Mouse (Mus musculus) lung, adult 2 months (tissue): ENCODE measurements around the gene Cct3. TPM values are rescaled to one million over a fixed set of nuclear protein-coding genes. Genes with fewer than 3 reads are reported as not detected.

Experiments
- DNase-seq: peaks from one replicate; pipeline ENCODE4 v3.0.0; 2022
- H3K4me1 ChIP-seq: fragments of 200-500 bp; 2 replicates; pipeline ENCODE4 v1.6.1; 2011; ENCODE audit warnings: low read length; ENCODE audit not compliant: control insufficient read depth, insufficient read depth
- H3K4me3 ChIP-seq: fragments of 200-500 bp; replicated peaks from 2 replicates; pipeline ENCODE3; 2011; ENCODE audit warnings: low read depth, mild to moderate bottlenecking, control low read depth, low read length; ENCODE audit errors: extremely low read depth
- CTCF ChIP-seq: fragments of 200-500 bp; IDR thresholded peaks from 2 replicates; pipeline ENCODE4 v1.5.1; 2011; ENCODE audit warnings: mild to moderate bottlenecking, low read length, control low read depth; ENCODE audit not compliant: insufficient read depth
- POLR2A ChIP-seq: fragments of 200-500 bp; IDR thresholded peaks from 2 replicates; pipeline ENCODE4 v1.6.1; 2011; ENCODE audit warnings: low read depth, mild to moderate bottlenecking, control low read depth, low read length, borderline replicate concordance; ENCODE audit errors: extremely low read depth
- WGBS: fragments of 180-500 bp; shearing (Covaris S2); methylation state at CpG from one replicate; pipeline ENCODE4 v1.1.7; 2018; 5-methylcytosine and 5-hydroxymethylcytosine counted together
- polyA plus RNA-seq: library from polyadenylated mRNA; depleted of rRNA; stranded (reverse); fragments of >200 nt; gene quantifications from 2 replicates; pipeline ENCODE4 v1.2.3, GENCODE M21; 2012

The Cct3 gene
- polyA plus RNA-seq, 1 experiment = 77.6 TPM

- DNase-seq = no peak
- WGBS = 31% methylated on average over 3 of the region's 3 CpGs
- TF ChIP-seq POLR2A = no peak
- TF ChIP-seq CTCF = no peak
- Histone ChIP-seq H3K4me3 (no peak overlapping the region), H3K4me1 (peaks cover 7% of the 10 kb centered on the region)
These were observed 38.1 kb downstream of the Cct3 start for GRCm38 (mm10) chr3:88334902-88335435.

DNA sequence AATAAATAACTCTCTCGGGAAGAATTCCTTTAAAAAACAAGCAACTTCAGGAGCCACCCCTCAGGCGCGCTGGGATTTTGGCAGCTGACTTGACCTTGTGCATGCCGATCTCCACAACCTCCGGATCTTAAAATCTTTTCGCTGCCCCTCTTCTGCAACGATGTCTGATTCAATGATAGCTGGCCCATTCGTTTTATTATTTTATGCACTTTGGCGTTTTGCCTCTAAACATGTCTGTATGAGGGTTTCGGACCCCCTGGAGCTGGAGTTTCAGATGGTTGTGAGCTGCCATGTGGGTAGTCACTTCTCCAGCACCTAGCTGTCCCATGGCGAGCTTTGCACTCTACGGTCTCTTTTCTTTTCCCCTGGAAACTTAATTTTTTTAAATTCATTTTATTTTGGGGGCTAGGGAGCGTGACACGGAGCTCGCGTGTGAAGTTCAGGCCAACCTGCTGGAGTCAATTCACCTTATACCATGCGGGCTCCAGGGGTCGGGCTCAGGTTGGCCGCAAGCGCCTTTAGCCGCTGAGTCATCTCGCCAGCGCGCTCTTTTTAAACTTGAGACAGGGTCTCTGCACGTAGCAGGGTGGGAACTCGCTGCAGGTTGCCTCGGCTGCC, 38.6 kb downstream of the Cct3 start:
- TF ChIP-seq POLR2A (no peak), CTCF (no peak)
- Histone ChIP-seq H3K4me3 (peak overlapping the region; percentile 99), H3K4me1 (peaks cover 7% of the 10 kb centered on the region)
- no peak for DNase-seq
- under 1% methylated on average over 27 of the region's 27 CpGs for WGBS

DNA sequence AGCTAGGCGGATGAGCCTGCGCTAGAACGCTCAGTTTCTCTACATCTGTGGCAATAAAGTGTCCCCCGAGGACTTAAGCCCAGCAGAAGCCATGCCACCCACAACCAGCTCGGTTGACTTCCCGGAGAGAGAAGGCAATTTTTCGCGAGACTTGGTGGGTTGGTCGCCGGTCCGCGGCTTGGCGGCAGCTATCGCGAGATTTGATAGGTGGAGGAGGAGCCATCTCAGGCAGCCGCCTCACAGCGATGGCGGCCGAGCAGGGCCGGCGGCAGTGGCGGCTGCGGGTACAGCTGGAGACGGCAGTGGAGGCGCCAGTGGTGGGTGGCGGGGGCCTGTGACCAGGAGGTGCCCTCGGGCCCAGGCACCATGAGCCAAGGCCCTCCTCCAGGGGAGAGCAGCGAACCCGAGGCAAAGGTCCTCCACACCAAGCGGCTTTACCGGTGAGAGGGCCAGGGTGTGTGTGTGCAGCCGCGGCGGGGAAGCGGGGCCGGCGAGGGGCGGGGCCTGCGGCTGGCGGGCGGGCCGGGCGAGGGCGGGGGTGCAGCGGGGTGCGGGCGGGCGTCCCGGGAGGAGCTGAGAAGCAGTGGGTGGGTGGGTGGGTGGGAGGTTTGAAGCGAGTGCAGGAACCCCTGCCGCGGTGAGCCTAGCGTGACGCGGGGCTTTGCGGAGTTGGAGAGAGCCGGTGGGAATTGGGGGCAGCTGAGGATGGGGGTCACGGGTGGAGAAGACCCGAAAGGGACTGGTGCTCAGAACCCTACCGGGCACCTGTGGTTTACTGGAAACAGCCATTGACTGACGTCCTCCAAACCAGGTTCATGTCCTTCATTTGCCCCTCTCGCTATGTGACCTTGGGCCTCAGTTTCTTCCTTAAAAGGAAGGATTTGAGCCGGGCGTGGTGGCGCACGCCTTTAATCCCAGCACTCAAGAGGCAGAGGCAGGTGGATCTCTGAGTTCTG, 39.4 kb downstream of the Cct3 start, which contains the start of the genes Tmem79 and Smg5:
Gene Tmem79 (minus strand): TSS at position 91 of the 956 bp plus-strand sequence.
Gene Smg5 (plus strand): TSS at position 203 of the 956 bp plus-strand sequence.
- H3K4me1 ChIP-seq = peaks cover 7% of the 10 kb centered on the region
- peak; percentile 97 for DNase-seq
- TF ChIP-seq CTCF = no peak
- TF ChIP-seq POLR2A = peak; percentile 98
- 1% methylated on average over 50 of the region's 66 CpGs for WGBS
- H3K4me3 ChIP-seq = peak within 1 kb of the TSS; percentile 99

DNA sequence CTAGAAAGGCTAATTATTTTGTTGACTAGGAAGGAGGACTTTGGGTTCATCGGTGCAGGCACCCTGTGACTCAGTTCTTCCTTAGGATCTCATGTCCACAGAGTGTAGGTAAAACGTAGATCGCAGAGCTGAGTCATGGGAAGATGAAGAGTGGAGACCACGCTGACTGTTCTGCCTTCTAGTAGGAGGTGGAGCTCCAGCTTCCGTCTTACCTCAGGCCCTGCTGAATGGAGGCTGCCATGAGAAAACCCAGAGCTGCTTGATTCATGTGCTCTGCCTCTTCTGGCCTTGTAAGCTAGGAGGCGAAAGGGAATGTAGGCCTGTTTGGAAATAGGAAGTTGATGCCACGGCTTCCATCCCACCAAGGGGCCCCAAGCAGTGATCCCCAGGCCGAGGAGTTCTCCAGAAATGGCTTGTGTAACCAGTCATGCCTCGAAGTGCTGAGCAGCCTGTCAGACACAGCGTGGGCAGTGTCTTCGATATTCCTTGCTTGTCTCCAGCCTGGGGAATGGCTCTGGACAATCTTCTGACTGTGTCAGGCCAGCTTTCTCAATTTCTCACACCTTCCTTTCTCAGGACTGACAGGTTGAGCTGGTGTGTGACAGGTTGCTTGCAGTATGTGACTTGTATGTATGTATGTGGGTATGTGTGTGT, 40.6 kb downstream of the Cct3 start:
- no peak for TF ChIP-seq CTCF
- TF ChIP-seq POLR2A = no peak
- Histone ChIP-seq H3K4me1 (peaks cover 7% of the 10 kb centered on the region), H3K4me3 (no peak overlapping the region)
- 47% methylated on average over 11 of the region's 11 CpGs for WGBS
- no peak for DNase-seq

DNA sequence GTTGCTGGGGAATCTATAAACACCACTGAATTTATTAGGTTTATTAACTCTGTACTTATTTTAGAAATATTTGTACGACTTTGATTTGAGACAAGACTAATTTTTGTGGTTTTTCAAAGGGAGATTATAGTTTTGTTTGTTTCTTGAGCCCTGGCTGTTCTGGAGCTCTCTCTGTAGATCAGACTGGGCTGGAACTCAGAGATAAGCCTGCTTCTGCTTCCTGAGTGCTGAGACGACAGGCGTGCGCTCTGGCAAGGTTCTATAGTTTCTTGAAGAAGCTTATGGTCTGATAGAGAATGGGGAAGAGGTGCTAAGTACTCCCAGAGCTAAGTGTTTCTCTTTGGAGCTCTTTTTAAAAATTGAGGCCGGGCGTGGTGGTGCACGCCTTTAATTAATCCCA, 41.4 kb downstream of the Cct3 start:
- peaks cover 7% of the 10 kb centered on the region for H3K4me1 ChIP-seq
- no peak for DNase-seq
- H3K4me3 ChIP-seq = no peak overlapping the region
- WGBS = 80% methylated on average over 7 of the region's 7 CpGs
- TF ChIP-seq CTCF (no peak), POLR2A (no peak)

- no peak for TF ChIP-seq POLR2A
- TF ChIP-seq CTCF = no peak
- DNase-seq = no peak
- H3K4me3 ChIP-seq = no peak overlapping the region
- H3K4me1 ChIP-seq = peaks cover 7% of the 10 kb centered on the region
- WGBS = 51% methylated on average over 3 of the region's 3 CpGs
These were observed 42.1 kb downstream of the Cct3 start for GRCm38 (mm10) chr3:88339006-88339405.

GRCm38 (mm10) chr3:88350732-88351131, 53.8 kb downstream of the Cct3 start:
- no peak for DNase-seq
- Histone ChIP-seq H3K4me1 (no peaks in the 10 kb centered on the region), H3K4me3 (no peak overlapping the region)
- TF ChIP-seq CTCF (no peak), POLR2A (no peak)
- WGBS = 87% methylated on average over 13 of the region's 13 CpGs

DNA sequence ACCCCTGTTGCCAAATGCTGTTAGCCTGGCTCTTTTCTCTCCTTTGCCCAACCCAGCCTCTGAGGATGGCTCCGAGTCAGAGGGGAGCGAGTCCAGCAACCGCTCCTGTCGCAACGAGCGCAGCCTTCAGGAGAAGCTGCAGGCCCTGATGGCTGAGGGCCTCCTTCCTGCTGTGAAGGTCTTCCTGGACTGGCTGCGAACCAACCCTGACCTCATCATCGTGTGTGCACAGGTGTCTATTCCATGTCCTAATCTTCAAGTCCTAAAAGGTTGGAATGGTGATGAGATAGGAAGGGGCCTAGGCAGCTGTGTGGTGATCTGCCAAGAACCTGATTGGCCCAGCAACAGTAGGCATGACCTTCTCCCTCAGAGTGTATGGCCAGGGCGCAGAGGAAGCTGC, 56.0 kb downstream of the Cct3 start:
- TF ChIP-seq CTCF = no peak
- no peak for TF ChIP-seq POLR2A
- DNase-seq = no peak
- no peaks in the 10 kb centered on the region for H3K4me1 ChIP-seq
- no peak overlapping the region for H3K4me3 ChIP-seq
- WGBS = 72% methylated on average over 9 of the region's 9 CpGs

DNA sequence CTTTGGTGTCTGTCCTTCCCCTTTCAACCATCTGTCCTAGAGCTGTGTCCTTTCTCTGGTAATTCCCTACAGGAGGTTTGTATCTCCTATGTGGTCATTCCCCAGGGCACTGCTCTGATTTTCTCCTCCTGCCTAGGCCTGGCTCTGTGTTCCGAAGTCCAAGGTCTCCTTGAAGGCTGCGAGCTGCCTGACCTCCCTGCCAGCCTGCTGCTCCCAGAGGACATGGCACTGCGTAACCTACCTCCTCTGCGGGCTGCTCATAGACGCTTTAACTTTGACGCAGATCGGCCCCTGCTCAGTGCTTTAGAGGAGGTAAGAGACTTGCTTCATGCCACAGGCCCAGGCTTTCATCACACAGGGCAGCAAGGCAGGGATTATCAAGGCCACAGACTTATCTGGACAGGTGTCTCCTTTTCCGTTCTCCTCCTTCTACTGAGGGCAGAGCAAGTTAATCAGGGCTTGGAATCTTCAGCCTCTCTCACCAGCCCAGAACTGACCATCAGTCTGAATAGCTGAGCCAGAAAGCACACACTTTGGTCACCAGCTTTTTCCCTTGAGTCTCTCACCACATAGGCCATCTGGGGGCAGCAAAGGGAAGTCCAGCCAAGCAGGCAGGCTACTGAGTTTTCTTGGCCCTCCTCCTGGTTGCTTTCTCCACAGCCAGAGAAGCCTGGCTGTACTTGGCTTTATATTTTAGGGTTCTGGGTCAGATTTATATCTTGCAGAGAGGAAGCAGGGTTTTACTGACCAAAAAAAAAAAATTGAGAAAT, 57.7 kb downstream of the Cct3 start:
- H3K4me3 ChIP-seq = no peak overlapping the region
- WGBS = 92% methylated on average over 8 of the region's 8 CpGs
- no peak for DNase-seq
- no peak for TF ChIP-seq CTCF
- TF ChIP-seq POLR2A = no peak
- H3K4me1 ChIP-seq = no peaks in the 10 kb centered on the region

DNA sequence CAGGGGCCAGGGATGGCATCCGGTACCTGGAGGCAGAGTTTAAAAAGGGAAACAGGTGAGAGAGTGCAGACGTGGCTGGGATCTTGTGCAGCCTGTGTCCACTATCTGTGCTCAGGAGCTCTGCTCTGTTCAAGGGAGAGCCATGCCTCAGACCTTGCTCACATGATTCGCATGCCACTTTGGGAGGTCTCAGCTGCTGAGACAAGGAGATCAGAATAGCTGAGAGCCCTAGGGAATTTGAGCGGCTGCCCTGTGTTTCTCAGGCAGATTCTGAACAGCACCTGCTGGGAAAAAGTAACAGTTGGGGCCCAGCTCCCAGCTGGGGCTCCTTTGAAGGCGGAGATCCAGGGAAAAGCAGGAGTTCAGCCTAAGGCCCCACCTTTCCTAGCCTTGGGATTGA, 62.7 kb downstream of the Cct3 start:
- Histone ChIP-seq H3K4me3 (no peak overlapping the region), H3K4me1 (peaks cover under 1% of the 10 kb centered on the region; the same call in 1 of the 2 replicates)
- DNase-seq = no peak
- 78% methylated on average over 5 of the region's 5 CpGs for WGBS
- TF ChIP-seq CTCF (no peak), POLR2A (no peak)
